Mouse (Mus musculus): ENCODE data around the gene Abraxas1. TPM values are rescaled to one million over a fixed set of nuclear protein-coding genes. Genes with fewer than 3 reads are reported as not detected.

The Abraxas1 gene
- polyA plus RNA-seq, 1 experiment from 2014 or later: 11.4 TPM

- no peak for TF ChIP-seq CTCF (IDR thresholded peaks at IDR 0.05)
- no peak for TF ChIP-seq EP300 (IDR thresholded peaks at IDR 0.05)
- Histone ChIP-seq H3K36me3 (ENCODE audit: insufficient read depth, low read length) (no peaks in the 10 kb centered on the region), H3K4me3 (ENCODE audit: low read depth, low read length) (no peak overlapping the region), H3K27ac (ENCODE audit: low read length) (no peak overlapping the region), H3K4me2 (replicated peaks; ENCODE audit: low read depth, low read length) (no peak overlapping the region), H3K9me3 (ENCODE audit: low read length) (no peaks in the 10 kb centered on the region), H3K4me1 (ENCODE audit: insufficient read depth, low read depth, low read length) (no peaks in the 10 kb centered on the region), H3K27me3 (replicated peaks; ENCODE audit: insufficient read depth, low read length) (no peaks in the 10 kb centered on the region), H3K9ac (replicated peaks; ENCODE audit: low read depth) (no peak overlapping the region)
- no peak for ATAC-seq
- 36% methylated on average over 4 of the region's 4 CpGs for WGBS
- no peak for DNase-seq (ENCODE audit: low spot score)
These were observed 40.4 kb upstream of the Abraxas1 start for GRCm38 (mm10) chr5:100861140-100861539.

GRCm38 (mm10) chr5:100860417-100861053, 39.8 kb upstream of the Abraxas1 start:
- H3K9ac ChIP-seq (replicated peaks; ENCODE audit: low read depth): no peak overlapping the region
- H3K4me2 ChIP-seq (replicated peaks; ENCODE audit: low read depth, low read length): no peak overlapping the region
- ATAC-seq: peak; percentile 79
- H3K4me1 ChIP-seq (ENCODE audit: insufficient read depth, low read depth, low read length): no peaks in the 10 kb centered on the region
- no peak overlapping the region for H3K27ac ChIP-seq (ENCODE audit: low read length)
- H3K36me3 ChIP-seq (ENCODE audit: insufficient read depth, low read length): no peaks in the 10 kb centered on the region
- H3K9me3 ChIP-seq (ENCODE audit: low read length): no peaks in the 10 kb centered on the region
- DNase-seq (ENCODE audit: low spot score): peak; percentile 89
- TF ChIP-seq CTCF (IDR thresholded peaks at IDR 0.05) (no peak), EP300 (IDR thresholded peaks at IDR 0.05) (0 out of 2 replicates have a peak, but pooled peaks have one; percentile 26)
- no peak overlapping the region for H3K4me3 ChIP-seq (ENCODE audit: low read depth, low read length)
- 46% methylated on average over 12 of the region's 12 CpGs for WGBS
- H3K27me3 ChIP-seq (replicated peaks; ENCODE audit: insufficient read depth, low read length): no peaks in the 10 kb centered on the region

GRCm38 (mm10) chr5:100856552-100856951, 35.8 kb upstream of the Abraxas1 start:
- no peaks in the 10 kb centered on the region for H3K36me3 ChIP-seq (ENCODE audit: insufficient read depth, low read length)
- no peaks in the 10 kb centered on the region for H3K4me1 ChIP-seq (ENCODE audit: insufficient read depth, low read depth, low read length)
- no peaks in the 10 kb centered on the region for H3K27me3 ChIP-seq (replicated peaks; ENCODE audit: insufficient read depth, low read length)
- H3K4me3 ChIP-seq (ENCODE audit: low read depth, low read length): no peak overlapping the region
- ATAC-seq (no peak), DNase-seq (ENCODE audit: low spot score) (no peak)
- no peak overlapping the region for H3K27ac ChIP-seq (ENCODE audit: low read length)
- H3K9me3 ChIP-seq (ENCODE audit: low read length): no peaks in the 10 kb centered on the region
- H3K4me2 ChIP-seq (replicated peaks; ENCODE audit: low read depth, low read length): no peak overlapping the region
- no peak for TF ChIP-seq CTCF (IDR thresholded peaks at IDR 0.05)
- no peak for TF ChIP-seq EP300 (IDR thresholded peaks at IDR 0.05)
- H3K9ac ChIP-seq (replicated peaks; ENCODE audit: low read depth): no peak overlapping the region
- whole genome bisulfite sequencing: 76% methylated on average over 3 of the region's 3 CpGs

GRCm38 (mm10) chr5:100853963-100854362, 33.2 kb upstream of the Abraxas1 start:
- DNase-seq (ENCODE audit: low spot score): no peak
- Histone ChIP-seq H3K36me3 (ENCODE audit: insufficient read depth, low read length) (no peaks in the 10 kb centered on the region), H3K9me3 (ENCODE audit: low read length) (no peaks in the 10 kb centered on the region), H3K9ac (replicated peaks; ENCODE audit: low read depth) (no peak overlapping the region), H3K27me3 (replicated peaks; ENCODE audit: insufficient read depth, low read length) (no peaks in the 10 kb centered on the region), H3K27ac (ENCODE audit: low read length) (no peak overlapping the region), H3K4me2 (replicated peaks; ENCODE audit: low read depth, low read length) (no peak overlapping the region), H3K4me3 (ENCODE audit: low read depth, low read length) (no peak overlapping the region), H3K4me1 (ENCODE audit: insufficient read depth, low read depth, low read length) (no peaks in the 10 kb centered on the region)
- no peak for TF ChIP-seq CTCF (IDR thresholded peaks at IDR 0.05)
- no peak for TF ChIP-seq EP300 (IDR thresholded peaks at IDR 0.05)
- WGBS: 77% methylated on average over 4 of the region's 4 CpGs
- ATAC-seq: no peak

GRCm38 (mm10) chr5:100847143-100847542, 26.4 kb upstream of the Abraxas1 start:
- Histone ChIP-seq H3K9ac (replicated peaks; ENCODE audit: low read depth) (no peak overlapping the region), H3K27ac (ENCODE audit: low read length) (no peak overlapping the region), H3K4me1 (ENCODE audit: insufficient read depth, low read depth, low read length) (no peaks in the 10 kb centered on the region), H3K4me3 (ENCODE audit: low read depth, low read length) (peak overlapping the region; percentile 63), H3K9me3 (ENCODE audit: low read length) (no peaks in the 10 kb centered on the region), H3K4me2 (replicated peaks; ENCODE audit: low read depth, low read length) (peak overlapping the region; percentile 96), H3K27me3 (replicated peaks; ENCODE audit: insufficient read depth, low read length) (peaks cover 12% of the 10 kb centered on the region), H3K36me3 (ENCODE audit: insufficient read depth, low read length) (no peaks in the 10 kb centered on the region)
- ATAC-seq (no peak), DNase-seq (ENCODE audit: low spot score) (no peak)
- whole genome bisulfite sequencing: 2% methylated on average over 2 of the region's 2 CpGs
- TF ChIP-seq CTCF (IDR thresholded peaks at IDR 0.05) (no peak), EP300 (IDR thresholded peaks at IDR 0.05) (no peak)

GRCm38 (mm10) chr5:100846599-100846920, 25.8 kb upstream of the Abraxas1 start:
- peaks cover 12% of the 10 kb centered on the region for H3K27me3 ChIP-seq (replicated peaks; ENCODE audit: insufficient read depth, low read length)
- ATAC-seq (no peak), DNase-seq (ENCODE audit: low spot score) (no peak)
- H3K9ac ChIP-seq (replicated peaks; ENCODE audit: low read depth): peak overlapping the region; percentile 43
- H3K27ac ChIP-seq (ENCODE audit: low read length): peak overlapping the region; percentile 11; the same call in 1 of the 2 replicates
- H3K4me3 ChIP-seq (ENCODE audit: low read depth, low read length): peak overlapping the region; percentile 63
- no peaks in the 10 kb centered on the region for H3K36me3 ChIP-seq (ENCODE audit: insufficient read depth, low read length)
- H3K4me1 ChIP-seq (ENCODE audit: insufficient read depth, low read depth, low read length): no peaks in the 10 kb centered on the region
- TF ChIP-seq CTCF (IDR thresholded peaks at IDR 0.05): no peak
- no peak for TF ChIP-seq EP300 (IDR thresholded peaks at IDR 0.05)
- peak overlapping the region; percentile 96 for H3K4me2 ChIP-seq (replicated peaks; ENCODE audit: low read depth, low read length)
- WGBS: under 1% methylated on average over 22 of the region's 22 CpGs
- no peaks in the 10 kb centered on the region for H3K9me3 ChIP-seq (ENCODE audit: low read length)
